Mouse (Mus musculus) regulatory T cell (primary cell): ENCODE data around the gene BC051665.

ENCODE experiments used
- in situ Hi-C: fragments of 300-600 bp; cut with MboI, MseI; formaldehyde crosslinking; loops from one replicate; pipeline ENCODE4 v1.15.1; 2025; ENCODE audit warnings: high pct_unique_total_duplicates

The BC051665 gene

DNA sequence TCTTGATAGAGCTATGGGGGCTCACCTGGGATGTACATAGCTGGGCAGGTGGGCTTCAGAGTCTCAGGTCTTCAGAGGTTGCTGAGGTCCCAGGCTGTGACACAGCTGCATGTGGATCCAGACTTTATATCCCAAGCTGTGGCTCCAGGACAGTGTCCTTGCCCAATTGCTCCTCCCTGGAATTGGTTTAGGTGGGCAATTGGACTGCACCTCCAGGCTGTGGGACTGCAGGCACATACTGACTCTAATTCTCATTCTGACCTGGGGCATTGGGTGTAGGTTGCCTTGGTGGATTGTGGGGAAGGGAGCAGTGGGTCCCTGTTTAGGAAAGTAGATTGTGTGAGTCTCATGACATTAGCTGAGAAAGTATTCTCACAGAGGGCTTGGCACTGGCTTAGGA, at the start of gene BC051665:
TSS of gene BC051665 (minus strand) at position 101 of the 400 bp plus-strand sequence.
- in situ Hi-C loops: no loop called here

DNA sequence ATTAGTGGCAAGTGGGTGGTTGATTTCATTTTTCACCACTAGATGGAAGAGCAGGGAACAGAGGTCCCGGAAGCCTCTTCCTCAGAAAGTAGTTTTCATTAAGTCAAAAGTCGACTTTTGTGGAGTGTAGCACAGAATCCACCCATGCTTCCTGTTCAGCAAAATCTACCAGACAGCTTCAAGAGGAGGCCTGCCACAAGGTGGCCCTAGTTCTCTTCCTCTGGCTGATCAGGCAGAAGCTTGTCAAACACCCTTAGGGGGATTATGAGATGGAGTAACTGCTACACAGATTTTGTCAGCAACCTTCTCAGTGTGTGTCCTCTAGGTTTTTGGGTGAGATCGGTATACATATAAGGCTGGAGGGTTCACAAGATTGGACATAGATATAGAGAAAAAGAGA, 39.9 kb upstream of the BC051665 start:
- in situ Hi-C loops: no loop called here

DNA sequence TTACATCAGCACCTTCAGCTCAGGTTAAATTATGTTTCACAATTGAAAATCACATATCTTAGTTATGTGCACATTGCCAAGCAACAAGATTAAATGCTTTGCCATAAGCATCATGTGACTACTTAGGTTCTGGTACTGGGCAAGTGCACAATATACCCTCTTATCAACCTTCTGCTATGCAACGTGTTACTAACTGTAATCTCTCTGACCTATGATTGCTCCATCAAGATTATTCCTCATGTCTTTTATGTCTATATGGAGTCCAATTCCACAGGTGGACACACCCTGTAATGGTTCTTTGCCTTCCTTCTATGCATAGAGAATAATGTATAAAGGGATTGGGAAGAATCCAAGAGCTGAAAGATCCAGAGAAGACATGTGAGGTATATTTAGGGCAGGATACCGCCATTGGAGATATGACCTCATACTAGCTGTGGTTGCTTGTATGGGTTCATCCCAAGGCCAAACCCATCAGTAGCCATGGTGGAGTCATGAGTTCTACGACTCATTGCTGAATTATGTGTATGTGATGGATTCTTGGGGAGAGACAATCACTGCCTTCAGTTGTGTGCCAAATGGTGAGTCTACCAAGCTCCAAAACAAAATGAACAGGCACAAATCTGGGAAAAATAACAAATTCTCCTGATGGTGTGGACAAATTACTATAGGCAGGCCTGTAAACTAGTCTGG, 34.5 kb upstream of the BC051665 start:
- in situ Hi-C loops: no loop called here

DNA sequence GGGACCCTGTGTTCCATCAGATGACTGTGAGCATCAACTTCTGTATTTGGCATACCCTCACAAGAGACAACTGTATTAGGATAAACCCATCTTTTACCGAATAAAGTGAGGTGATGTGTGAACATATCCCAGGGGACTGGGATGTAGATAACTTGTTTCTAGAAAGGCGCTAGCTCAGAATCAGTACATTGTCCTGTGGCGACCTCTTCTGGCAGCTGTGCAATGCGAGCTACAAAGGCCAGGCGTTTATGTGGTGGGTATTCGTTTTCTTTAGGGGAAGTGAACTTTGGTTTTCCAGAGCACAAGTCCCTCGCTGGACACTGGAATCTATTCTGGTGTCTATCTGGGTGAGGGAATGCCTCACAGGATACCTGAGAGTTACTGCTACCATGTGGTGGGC, 33.3 kb upstream of the BC051665 start:
- in situ Hi-C loops: loop anchor here (5.0 kb wide), 1 partner anchor 67 kb away; no protein-coding TSS in a partner anchor

DNA sequence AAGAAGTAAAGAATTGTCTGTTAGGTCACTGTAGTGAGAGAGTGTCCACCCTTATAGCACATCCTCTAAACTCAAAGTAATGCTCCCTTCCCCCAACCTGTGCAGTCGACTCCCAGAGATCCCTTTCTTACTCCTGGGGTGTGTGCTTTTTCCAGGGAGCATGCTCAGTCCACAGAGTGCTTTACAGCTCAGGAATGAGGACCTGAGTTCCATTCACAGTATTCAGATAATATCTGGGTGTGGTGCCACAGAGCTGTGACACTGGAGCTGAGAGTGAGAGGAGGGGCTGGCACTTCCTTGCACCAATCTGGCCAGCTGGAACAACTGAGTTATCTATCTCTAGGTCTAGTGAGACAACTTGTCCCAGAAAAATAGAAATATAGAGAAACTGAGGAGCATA, 27.6 kb upstream of the BC051665 start:
- in situ Hi-C loops: no loop called here

DNA sequence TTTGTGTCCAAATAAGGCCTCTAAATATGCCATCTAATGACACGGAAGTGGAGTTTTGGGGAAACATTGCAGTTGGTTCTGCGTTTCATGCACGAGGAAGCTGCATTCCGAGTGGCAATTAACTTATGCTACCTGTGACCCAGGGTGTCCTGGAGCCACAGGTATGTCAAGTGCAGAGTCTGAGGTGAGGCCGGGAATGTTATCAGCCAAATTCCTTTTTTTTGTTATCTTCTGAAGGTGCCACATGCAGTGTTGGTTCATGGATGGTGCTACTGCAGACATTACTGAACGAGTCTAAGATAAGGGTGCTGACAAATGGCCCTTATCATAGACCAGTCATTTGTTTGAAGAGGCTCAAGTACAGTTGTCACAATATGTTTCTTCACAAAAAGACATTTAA, 26.6 kb upstream of the BC051665 start:
- in situ Hi-C loops: no loop called here

DNA sequence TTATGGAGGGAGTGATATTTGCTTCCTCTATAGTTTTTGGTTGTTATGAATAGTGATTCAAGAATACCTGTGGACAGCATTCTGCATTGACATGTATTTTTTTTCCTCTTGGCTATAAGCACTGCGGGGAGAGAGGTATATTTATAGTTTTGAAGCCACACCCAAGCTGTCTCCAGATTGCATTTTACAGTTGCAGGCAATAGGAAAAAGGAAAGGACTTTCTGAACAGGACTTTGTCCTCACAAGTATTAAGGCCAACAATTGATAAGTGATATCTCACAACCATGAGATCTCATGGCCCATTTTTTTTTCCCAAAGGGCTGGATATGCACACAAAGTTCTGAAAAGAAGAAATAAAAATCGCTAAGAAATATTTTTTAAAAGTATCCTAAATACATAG, 23.5 kb upstream of the BC051665 start:
- in situ Hi-C loops: no loop called here

DNA sequence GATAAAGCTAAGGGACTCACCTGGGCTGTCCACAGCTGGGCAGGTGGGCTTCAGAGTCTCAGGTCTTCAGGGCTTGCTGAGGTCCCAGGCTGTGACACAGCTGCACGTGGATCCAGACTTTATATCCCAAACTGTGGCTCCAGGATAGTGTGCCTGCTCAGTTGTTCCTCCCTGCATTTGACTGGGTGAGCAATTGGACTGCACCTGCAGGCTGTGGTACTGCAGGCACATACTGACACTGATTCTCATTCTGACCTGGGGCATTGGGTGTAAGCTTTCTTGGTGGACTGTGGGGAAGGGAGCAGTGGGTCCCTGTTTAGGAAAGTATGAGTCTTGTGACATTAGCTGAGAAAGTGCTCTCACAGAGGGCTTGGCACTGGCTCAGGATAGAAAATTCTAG, 16.6 kb upstream of the BC051665 start, which contains the start of gene Ctsll3:
TSS of gene Ctsll3 (minus strand) at position 101 of the 400 bp plus-strand sequence.
- in situ Hi-C loops: no loop called here

DNA sequence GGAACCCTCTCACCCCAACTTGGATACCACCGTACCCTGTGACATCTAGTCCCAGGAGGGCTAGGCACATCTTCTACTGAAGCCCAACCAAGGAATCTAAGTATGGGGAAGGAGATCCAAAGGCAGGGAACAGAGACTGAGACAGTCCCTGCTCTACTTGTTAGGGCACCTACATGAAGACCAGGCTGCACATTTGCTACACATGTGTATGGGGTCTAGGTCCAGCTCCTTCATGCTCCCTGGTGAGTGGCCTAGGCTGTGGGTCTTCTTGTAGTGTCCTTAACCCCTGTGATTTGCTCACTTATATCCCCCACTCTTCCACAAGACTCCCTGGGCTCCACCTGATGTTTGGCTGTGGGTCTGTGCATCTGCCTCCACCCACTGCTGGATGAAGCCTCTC, 3.3 kb upstream of the BC051665 start:
- in situ Hi-C loops: no loop called here

DNA sequence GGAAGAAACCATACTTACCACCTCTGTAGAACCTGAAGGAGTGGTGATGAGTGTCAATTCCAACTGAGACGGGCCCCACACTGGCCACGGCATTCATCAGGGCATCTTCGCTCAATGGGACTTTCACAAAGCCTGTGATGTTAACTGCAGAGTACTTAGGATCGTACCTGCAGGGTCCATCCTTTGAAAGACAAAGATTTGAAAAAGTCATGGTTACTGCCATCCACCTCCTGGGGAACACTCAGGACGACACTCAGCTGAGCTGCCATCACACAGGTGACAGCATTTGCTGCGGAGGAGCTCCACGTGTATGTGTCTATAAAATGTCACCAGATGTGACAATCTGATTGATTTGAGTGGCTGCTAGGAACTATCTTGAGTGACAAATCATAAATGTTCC, 2.9 kb downstream of the BC051665 start:
- in situ Hi-C loops: no loop called here

DNA sequence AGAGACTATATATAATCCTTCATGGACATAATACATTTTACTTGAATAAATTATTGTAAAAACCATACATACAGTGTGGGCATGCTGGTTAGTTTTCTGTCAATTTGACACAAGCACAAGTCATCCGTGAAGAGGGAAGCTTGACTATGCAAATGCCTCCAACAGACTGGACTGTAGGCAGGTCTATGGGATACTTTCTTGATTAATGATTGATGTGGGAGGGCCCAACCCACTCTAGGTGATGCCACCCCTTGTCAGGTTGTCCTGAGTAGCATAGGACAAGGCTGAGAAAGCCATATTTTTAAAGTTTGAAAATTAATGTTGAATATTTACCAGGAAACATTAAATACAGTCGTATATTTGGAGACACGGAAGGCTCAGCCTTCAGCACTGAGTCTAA, 5.6 kb downstream of the BC051665 start:
- in situ Hi-C loops: no loop called here

DNA sequence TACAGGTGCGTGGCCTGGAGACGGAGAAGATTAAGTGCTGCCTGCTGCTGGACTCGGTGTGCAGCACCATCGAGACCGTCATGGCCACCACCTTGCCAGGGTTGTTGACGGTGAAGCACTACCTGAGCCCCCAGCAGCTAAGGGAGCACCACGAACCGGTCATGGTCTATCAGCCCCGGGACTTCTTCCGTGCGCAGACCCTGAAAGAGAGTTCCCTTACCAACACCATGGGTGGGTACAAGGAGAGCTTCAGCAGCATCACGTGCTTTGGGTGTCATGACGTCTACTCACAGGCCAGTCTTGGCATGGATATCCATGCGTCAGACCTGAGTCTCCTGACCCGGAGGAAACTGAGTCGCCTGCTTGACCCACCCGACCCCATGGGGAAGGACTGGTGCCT, 25.0 kb downstream of the BC051665 start:
- in situ Hi-C loops: loop anchor here (5.0 kb wide), 1 partner anchor 466 kb away; no protein-coding TSS in a partner anchor

DNA sequence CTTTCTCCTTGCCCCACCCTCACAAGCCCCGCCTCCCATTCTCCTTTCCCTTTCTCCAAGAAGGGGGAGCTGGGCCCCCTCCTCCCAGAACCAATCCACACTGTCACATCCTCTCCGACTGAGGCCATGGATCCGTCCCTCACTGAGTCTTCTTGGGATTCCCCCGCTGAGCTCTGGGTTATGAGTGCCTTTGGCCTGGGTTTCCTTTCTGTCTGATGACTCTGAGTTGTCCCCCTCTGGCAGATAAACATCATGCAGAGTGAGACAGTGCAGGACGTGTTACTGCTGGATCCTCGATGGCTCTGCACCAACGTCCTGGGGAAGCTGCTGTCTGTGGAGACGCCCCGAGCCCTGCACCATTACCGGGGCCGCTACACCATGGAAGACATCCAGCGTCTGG, 25.8 kb downstream of the BC051665 start:
- in situ Hi-C loops: loop anchor here (5.0 kb wide), 1 partner anchor 467 kb away; no protein-coding TSS in a partner anchor

DNA sequence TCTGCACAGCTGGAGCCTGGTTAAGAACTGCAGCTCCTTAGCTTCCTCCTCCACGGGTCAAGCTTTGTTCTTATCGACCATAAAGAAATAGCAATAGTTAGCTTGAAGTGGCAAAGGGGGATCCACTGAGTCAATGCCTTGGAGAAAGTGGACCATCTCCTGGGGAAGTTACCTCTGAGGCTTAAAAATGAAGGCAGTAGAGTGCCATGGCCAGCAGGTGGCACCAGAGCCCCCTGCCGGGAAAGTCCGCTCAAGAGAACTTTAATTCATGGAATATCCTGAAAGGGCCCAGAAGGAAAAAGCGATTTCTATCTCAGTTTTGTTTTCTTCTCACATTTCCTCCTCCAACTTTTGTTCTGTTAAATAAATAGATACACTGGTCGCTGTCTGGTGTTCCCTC, 27.0 kb downstream of the BC051665 start:
- in situ Hi-C loops: no loop called here

DNA sequence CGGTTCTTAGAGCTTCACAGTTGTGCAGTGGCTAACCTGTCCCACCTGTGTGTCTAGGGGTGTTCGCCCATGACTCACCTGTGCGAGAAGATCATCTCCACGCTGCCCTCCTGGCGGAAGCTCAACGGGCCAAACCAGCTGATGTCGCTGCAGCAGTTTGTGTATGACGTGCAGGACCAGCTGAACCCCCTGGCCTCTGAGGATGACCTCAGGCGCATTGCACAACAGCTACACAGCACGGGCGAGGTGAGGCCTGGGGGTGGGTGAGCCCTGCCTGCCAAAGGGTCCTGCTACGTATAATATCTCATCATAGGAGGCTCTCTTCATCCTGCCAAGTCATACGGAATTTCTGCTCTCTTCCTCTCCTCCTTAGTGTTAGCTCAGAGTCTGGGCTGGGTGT, 28.9 kb downstream of the BC051665 start:
- in situ Hi-C loops: no loop called here

DNA sequence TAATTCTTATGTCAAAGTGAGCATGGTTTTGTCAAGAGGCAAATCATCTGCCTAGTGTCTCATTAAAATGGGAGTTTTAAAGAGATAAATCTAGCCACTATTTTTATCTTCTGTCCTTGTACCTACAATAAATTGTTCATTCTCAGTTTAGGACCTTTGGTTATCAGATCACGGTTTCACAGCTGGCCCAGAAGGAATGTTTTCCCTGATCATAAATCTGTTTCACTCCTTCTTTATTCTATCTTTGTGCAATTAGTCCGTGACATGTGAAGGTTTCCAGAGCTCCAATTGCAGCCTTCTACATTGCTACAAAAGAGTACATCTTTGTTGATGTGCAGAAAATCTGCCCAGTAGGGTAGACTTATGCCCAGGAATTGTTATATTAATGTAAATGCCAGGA, 30.9 kb downstream of the BC051665 start:
- in situ Hi-C loops: no loop called here

DNA sequence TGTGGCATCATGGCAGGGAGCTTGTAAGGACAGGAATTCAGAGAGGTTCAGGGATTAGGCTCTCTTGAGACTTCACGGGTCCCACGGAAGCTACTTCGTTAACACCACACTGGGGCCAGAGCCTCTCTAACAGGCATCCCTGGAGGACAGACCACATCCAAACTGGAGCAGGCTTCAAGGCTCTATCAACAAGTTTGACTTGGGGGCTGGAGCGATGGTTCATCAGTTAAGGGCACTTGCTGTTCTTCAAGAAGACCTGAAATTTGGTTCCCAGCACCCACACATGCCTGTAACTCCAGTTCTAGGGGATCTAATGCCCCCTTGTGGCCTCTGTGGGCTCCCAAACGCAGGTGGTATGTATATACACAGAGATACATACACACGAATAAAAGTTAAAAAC, 32.9 kb downstream of the BC051665 start:
- in situ Hi-C loops: loop anchor here (5.0 kb wide), 1 partner anchor 64 kb away; no protein-coding TSS in a partner anchor

DNA sequence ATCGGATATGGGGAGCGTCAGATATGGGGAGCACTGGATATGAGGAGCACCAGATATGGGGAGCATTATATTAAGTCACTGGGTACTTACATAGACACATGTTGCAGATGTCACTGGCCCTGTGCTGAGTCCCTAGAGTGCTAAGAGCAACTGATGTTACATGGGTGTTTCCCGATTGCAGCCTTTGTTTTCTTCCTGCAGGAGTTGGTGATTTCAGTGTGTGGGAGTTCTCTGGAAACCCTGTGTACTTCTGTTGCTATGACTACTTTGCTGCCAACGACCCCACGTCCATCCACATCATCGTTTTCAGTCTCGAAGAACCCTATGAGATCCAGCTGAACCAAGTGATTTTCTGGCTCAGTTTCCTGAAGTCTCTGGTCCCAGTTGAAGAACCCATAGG, 35.2 kb downstream of the BC051665 start:
- in situ Hi-C loops: loop anchor here (5.0 kb wide), 1 partner anchor 66 kb away; no protein-coding TSS in a partner anchor

DNA sequence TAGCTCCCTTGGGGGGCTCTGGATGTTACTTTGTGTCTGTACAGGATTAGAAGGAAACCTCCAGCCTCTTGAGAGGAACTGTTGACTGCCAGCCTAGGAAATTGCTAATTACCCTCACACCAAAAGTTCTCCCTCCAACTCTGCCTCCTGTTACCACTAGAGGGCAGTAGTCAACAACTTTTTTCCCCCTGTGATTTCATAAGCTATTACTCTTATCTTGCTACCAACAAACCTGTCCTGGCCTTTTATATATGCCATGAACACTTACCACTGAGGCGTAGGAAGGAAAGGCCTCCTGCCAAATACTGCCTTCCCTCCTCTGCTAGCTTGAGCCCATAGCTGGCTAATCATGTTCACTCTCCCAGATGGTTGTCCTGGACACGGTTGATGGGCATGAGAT, 37.6 kb downstream of the BC051665 start:
- in situ Hi-C loops: no loop called here

DNA sequence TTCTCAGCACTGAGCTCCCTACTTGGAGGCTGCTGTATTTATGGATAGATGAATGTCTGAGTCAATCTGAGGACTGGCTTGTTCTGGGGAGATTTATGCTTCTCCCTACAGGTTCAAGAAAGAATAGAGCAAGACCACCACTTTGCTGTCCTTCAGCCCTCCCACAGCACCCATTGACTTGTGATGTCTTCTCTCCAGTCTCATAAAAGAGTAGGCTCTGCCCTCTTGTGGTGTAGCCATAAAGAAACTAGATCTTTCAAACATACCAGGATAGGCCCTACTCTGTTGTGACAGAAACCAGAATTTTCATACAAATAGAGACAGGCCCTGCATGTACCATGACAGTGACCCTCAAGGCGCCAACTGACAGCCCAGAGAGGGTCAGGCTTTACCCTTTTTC, 39.0 kb downstream of the BC051665 start:
- in situ Hi-C loops: no loop called here

DNA sequence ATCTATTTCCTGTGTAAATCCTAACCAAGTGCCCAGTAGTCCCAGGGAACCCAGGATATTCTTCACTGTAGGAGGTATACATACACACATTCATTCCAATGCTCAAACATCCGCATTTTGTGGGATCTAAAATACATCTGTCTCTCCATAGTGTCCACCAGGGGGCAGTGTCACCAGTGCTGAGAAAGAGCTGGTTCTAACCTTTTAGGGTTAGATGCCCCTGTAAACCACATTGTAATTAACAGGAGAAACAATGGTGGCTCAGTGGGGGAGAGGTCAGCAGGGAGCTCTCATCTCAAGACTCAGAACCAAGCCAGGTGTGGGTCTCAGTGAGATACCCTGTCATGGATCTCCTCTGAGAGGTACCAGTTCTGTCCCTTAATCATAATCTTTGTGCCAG, 39.9 kb downstream of the BC051665 start:
- in situ Hi-C loops: no loop called here

DNA sequence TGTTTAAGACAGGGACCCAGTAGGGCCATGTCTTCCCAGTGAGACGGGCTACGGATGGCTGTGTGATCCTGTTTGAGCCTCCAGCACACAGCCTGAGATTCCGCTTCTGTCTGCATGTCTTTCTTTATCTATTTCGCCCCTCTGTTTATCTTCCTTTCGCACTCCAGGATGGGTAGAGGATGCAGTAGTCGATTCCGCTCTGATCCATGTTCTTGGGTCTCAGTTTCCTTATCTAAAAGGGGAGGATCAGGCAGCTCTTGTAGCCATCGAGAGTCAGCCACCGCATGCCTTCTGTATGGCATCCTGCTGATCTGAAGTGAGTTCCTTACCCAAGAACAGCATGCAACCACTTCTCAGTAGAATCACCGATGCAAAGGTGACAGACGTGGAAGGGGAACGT, 40.8 kb downstream of the BC051665 start:
- in situ Hi-C loops: no loop called here

DNA sequence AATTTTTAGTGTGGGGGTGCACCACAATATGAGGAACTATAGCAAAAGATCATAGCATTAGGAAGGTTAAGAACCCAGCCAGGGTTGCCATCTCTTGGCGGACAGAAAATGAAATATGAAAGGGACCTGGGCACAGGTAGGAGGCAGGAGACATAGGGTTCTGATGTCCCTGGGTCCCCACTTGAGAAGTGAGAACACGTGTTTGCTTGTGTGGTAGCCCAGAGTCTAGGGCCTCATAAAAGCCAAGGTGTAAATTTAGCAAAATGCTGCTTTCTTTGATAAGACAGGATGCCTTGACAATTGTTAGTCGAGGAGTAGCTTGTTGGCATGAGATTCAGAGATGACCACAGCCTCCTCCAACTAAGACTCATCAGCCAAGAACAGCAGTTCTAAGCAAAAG, 41.4 kb downstream of the BC051665 start:
- in situ Hi-C loops: loop anchor here (5.0 kb wide), 1 partner anchor 272 kb away; no protein-coding TSS in a partner anchor

DNA sequence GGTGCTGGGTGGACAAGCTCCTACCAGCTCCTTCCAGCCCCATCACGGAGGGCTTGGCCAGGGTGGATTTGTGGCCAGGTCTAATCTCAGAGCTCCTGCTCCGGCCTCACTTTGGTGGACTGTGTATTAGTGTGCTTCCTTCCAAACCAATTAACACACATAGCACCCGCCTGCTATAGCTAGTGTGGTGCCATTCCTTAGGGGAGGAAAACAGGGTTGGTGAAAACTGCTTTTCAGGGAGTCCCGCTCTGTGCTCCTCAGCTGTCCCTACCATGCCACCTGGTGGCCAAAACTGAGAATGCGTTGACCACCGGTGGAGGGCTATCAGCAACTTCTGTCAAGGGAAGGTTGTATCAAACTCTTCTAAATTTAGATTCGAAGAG, 42.1 kb downstream of the BC051665 start:
- in situ Hi-C loops: loop anchor here (5.0 kb wide), 1 partner anchor 272 kb away; no protein-coding TSS in a partner anchor
